Mouse (Mus musculus) liver, adult 2 months (tissue): ENCODE results near the gene Mindy3. TPM values are rescaled to one million over a fixed set of nuclear protein-coding genes. Genes with fewer than 3 reads are reported as not detected.

Experiments used
- DNase-seq: peaks from one replicate; pipeline ENCODE4 v3.0.0-alpha.2; 2011; ENCODE audit warnings: low read depth, low spot score; ENCODE audit errors: extremely low read depth
- H3K27ac ChIP-seq: fragments of 200-500 bp; replicated peaks from 2 replicates; pipeline ENCODE4 v1.5.1; 2012; ENCODE audit warnings: low read depth, mild to moderate bottlenecking, control low read depth, inconsistent platforms, low read length; ENCODE audit not compliant: insufficient read depth
- H3K27me3 ChIP-seq: fragments of 200-500 bp; 2 replicates; pipeline ENCODE4 v1.6.1; 2012; ENCODE audit warnings: mild to moderate bottlenecking, moderate library complexity, low read length, inconsistent platforms; ENCODE audit not compliant: control insufficient read depth, insufficient read depth
- H3K36me3 ChIP-seq: fragments of 200-500 bp; 2 replicates; pipeline ENCODE4 v1.6.1; 2012; ENCODE audit warnings: low read length, inconsistent platforms; ENCODE audit not compliant: control insufficient read depth, insufficient read depth
- H3K4me1 ChIP-seq: fragments of 200-500 bp; 2 replicates; pipeline ENCODE4 v1.6.1; 2011; ENCODE audit warnings: low read length; ENCODE audit not compliant: control insufficient read depth, insufficient read depth
- H3K4me3 ChIP-seq: fragments of 200-500 bp; 2 replicates; pipeline ENCODE4 v1.5.1; 2011; ENCODE audit warnings: low read depth, mild to moderate bottlenecking, control low read depth, low read length, moderate library complexity; ENCODE audit not compliant: insufficient read depth
- H3K79me2 ChIP-seq: fragments of 200-500 bp; 2 replicates; pipeline ENCODE4 v1.6.1; 2012; ENCODE audit warnings: inconsistent platforms, mild to moderate bottlenecking, low read length, moderate library complexity; ENCODE audit not compliant: control insufficient read depth, insufficient read depth
- H3K9ac ChIP-seq: fragments of 200-500 bp; 2 replicates; pipeline ENCODE4 v1.6.1; 2012; ENCODE audit warnings: low read depth, mild to moderate bottlenecking, control low read depth, inconsistent platforms, low read length
- CTCF ChIP-seq: fragments of 200-500 bp; IDR thresholded peaks from 2 replicates; pipeline ENCODE4 v1.5.1; 2011; ENCODE audit warnings: low read depth, low read length, control low read depth
- POLR2A ChIP-seq: fragments of 200-500 bp; IDR thresholded peaks from 2 replicates; pipeline ENCODE4 v1.6.1; 2011; ENCODE audit warnings: low read length, control low read depth; ENCODE audit not compliant: insufficient read depth; ENCODE audit errors: extremely low read depth
- WGBS: fragments of 180-500 bp; shearing (Covaris S2); methylation state at CpG from one replicate; pipeline ENCODE4 v1.1.7; 2018; 5-methylcytosine and 5-hydroxymethylcytosine counted together
- polyA plus RNA-seq: library from polyadenylated mRNA; depleted of rRNA; stranded (reverse); fragments of >200 nt; gene quantifications from 2 replicates; pipeline ENCODE4 v1.2.3, GENCODE M21; 2012; rRNA removed
- total RNA-seq: library from RNA; depleted of rRNA; stranded (reverse); fragments of >200 nt; gene quantifications from 2 replicates; pipeline ENCODE4 v1.2.3, GENCODE M21; 2014; rRNA removed

The Mindy3 gene
- total and polyA plus RNA-seq, 2 experiments: 20.3 to 46.4 TPM

- no peaks in the 10 kb centered on the region for H3K36me3 ChIP-seq
- WGBS: 57% methylated on average over 15 of the region's 15 CpGs
- no peaks in the 10 kb centered on the region; the same call in 1 of the 2 replicates for H3K4me1 ChIP-seq
- no peak overlapping the region for H3K27ac ChIP-seq
- no peak overlapping the region; the same call in 1 of the 2 replicates for H3K9ac ChIP-seq
- DNase-seq: no peak
- TF ChIP-seq POLR2A (no peak), CTCF (no peak)
- peak overlapping the region; percentile 62 for H3K4me3 ChIP-seq
- H3K27me3 ChIP-seq: 0 out of 2 replicates have a peak, but pooled peaks cover 4% of the 10 kb centered on the region
- H3K79me2 ChIP-seq: no peaks in the 10 kb centered on the region
These were observed 118.6 kb downstream of the Mindy3 start for GRCm38 (mm10) chr2:12300449-12301228.

GRCm38 (mm10) chr2:12297287-12297686 lies 122.0 kb downstream of the Mindy3 start:
- Histone ChIP-seq H3K79me2 (no peaks in the 10 kb centered on the region), H3K27me3 (0 out of 2 replicates have a peak, but pooled peaks cover 4% of the 10 kb centered on the region), H3K4me3 (no peak overlapping the region), H3K9ac (no peak overlapping the region), H3K36me3 (no peaks in the 10 kb centered on the region), H3K4me1 (no peaks in the 10 kb centered on the region; the same call in 1 of the 2 replicates), H3K27ac (no peak overlapping the region)
- DNase-seq: no peak
- 78% methylated on average over 5 of the region's 5 CpGs for WGBS
- TF ChIP-seq POLR2A: no peak
- TF ChIP-seq CTCF: no peak

Other genes with a start within 250 kb of the Mindy3 start
- gene Itga8, start 117.5 kb downstream of the Mindy3 start, total RNA-seq: 5.2 and 6.7 TPM in 2 replicates
- gene Itga8, start 117.5 kb downstream of the Mindy3 start, polyA plus RNA-seq: 1.4 and 1.8 TPM in 2 replicates